13 mouse cellular contexts compared by ENCODE assay signal in the genomic region with DNA sequence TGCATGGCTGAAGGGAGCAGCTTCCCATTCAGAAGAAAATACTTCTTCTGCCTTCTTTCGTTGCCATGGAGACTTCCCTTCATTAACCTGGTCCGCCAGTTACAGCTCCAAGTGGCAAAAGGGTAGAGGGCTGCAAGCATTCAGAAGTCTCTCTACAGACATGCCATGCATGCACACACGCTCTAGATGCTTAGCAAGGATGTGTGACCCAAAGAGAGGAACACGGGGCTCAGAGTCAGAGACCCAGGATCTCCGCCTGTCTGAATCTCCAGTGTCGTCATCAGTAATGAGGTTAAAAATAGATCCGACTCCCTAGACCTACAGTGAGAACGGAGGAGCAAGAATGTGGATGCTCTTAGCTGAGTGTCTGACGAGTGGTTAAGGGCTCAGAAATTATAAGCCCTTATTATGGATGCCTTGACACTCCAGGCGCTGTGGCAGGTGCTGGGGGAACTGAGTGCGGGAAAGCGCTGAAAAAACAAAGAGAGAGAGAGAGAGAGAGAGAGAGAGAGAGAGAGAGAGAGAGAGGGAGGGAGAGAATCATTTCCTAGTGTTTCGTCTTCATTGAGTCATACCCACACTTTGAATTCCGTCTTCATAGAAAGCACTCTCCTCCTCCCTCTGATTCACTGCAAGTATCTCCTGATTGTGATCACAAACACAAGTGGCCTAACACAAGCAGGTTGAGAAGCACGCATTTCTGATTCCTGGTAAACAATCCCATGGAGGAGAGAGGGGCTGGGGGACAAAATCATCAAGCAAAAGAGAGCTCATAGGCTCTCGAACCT. TPM values are rescaled to one million over a fixed set of nuclear protein-coding genes. Genes with fewer than 3 reads are reported as not detected.
DNase-seq lines count a peak whose midpoint lies in the region; ATAC-seq and TF ChIP-seq lines count a peak whose summit lies in the region.
"Had no signal": no experiment of that assay in that cellular context is flagged by ENCODE, and none has a peak within 500 bp of the region (broad histone marks: within the 10 kb centered on the region; RNA-seq: fewer than 3 reads in every experiment).

No protein-coding gene starts in this region.

- H3K27ac ChIP-seq in forebrain, embryonic 11.5 days (ENCODE audit: low read depth, low read length) = 0 out of 2 replicates have a peak overlapping the region, but pooled peaks have one; percentile 12
- H3K27ac ChIP-seq in midbrain, embryonic 10.5 days (replicated peaks) = peak overlapping the region; percentile 67
- H3K27ac ChIP-seq in lung, postnatal 0 days (ENCODE audit: low read length) = no peak overlapping the region
- no peak overlapping the region for H3K27ac ChIP-seq in liver, embryonic 12.5 days
- H3K27ac ChIP-seq in liver, embryonic 11.5 days (ENCODE audit: low read depth, low read length) = no peak overlapping the region

- 37% methylated on average over 16 of the region's 16 CpGs for WGBS in forebrain, embryonic 11.5 days
- WGBS in midbrain, embryonic 10.5 days = 40% methylated on average over 16 of the region's 16 CpGs
- WGBS in lung, postnatal 0 days = 29% methylated on average over 16 of the region's 16 CpGs
- WGBS in liver, embryonic 12.5 days (ENCODE audit: insufficient replicate concordance) = 53% methylated on average over 16 of the region's 16 CpGs
- WGBS in liver, embryonic 11.5 days = 52% methylated on average over 16 of the region's 16 CpGs

- peak; percentile 55 for DNase-seq in retina, postnatal 1 day
- DNase-seq in retina, embryonic 14.5 days (ENCODE audit: low spot score) = no peak
- DNase-seq in forebrain, embryonic 11.5 days (ENCODE audit: low spot score) = no peak
- DNase-seq in midbrain, embryonic 10.5 days (ENCODE audit: low spot score) = no peak
- DNase-seq in lung, postnatal 0 days (ENCODE audit: low spot score) = no peak
- DNase-seq in liver, embryonic 11.5 days (ENCODE audit: low spot score) = no peak
- DNase-seq: adrenal gland, adult 8-10 months; cerebellum, adult 18-20 months; heart, postnatal 4 days; thymus, postnatal 36 days had no signal

- peak overlapping the region; percentile 26; the same call in 1 of the 2 replicates for H3K4me2 ChIP-seq in forebrain, embryonic 11.5 days (ENCODE audit: low read depth, low read length, severe bottlenecking)
- H3K4me2 ChIP-seq in lung, postnatal 0 days (replicated peaks; ENCODE audit: low read depth, low read length) = no peak overlapping the region
- H3K4me2 ChIP-seq in liver, embryonic 12.5 days = no peak overlapping the region
- H3K4me2 ChIP-seq in liver, embryonic 11.5 days = no peak overlapping the region

- no peaks in the 10 kb centered on the region for H3K9me3 ChIP-seq in forebrain, embryonic 11.5 days (ENCODE audit: control insufficient read depth, low read length)
- H3K9me3 ChIP-seq in midbrain, embryonic 10.5 days (replicated peaks) = no peaks in the 10 kb centered on the region
- H3K9me3 ChIP-seq in lung, postnatal 0 days (ENCODE audit: low read length) = no peaks in the 10 kb centered on the region
- H3K9me3 ChIP-seq in liver, embryonic 12.5 days (replicated peaks) = no peaks in the 10 kb centered on the region
- H3K9me3 ChIP-seq in liver, embryonic 11.5 days (ENCODE audit: control insufficient read depth, low read length) = no peaks in the 10 kb centered on the region

- no peak for TF ChIP-seq EP300 in lung, postnatal 0 days (IDR thresholded peaks at IDR 0.05)

- ATAC-seq in forebrain, embryonic 11.5 days (replicated peaks; ENCODE audit: low FRiP score) = no peak
- no peak for ATAC-seq in lung, postnatal 0 days
- ATAC-seq in liver, embryonic 12.5 days = no peak
- ATAC-seq in liver, embryonic 11.5 days (replicated peaks; ENCODE audit: low FRiP score) = no peak

- TF ChIP-seq CTCF in lung, postnatal 0 days (IDR thresholded peaks at IDR 0.05) = no peak

- peaks cover 27% of the 10 kb centered on the region for H3K4me1 ChIP-seq in forebrain, embryonic 11.5 days (replicated peaks; ENCODE audit: control insufficient read depth, insufficient read depth, low read length)
- peaks cover 71% of the 10 kb centered on the region for H3K4me1 ChIP-seq in midbrain, embryonic 10.5 days
- H3K4me1 ChIP-seq in lung, postnatal 0 days (ENCODE audit: insufficient read depth, low read depth, low read length) = no peaks in the 10 kb centered on the region; the same call in 1 of the 2 replicates
- H3K4me1 ChIP-seq in liver, embryonic 12.5 days = peaks cover 36% of the 10 kb centered on the region
- peaks cover 22% of the 10 kb centered on the region for H3K4me1 ChIP-seq in liver, embryonic 11.5 days (replicated peaks; ENCODE audit: control insufficient read depth, insufficient read depth, low read length)

- peak overlapping the region; percentile 32 for H3K9ac ChIP-seq in forebrain, embryonic 11.5 days (ENCODE audit: low read length)
- no peak overlapping the region for H3K9ac ChIP-seq in lung, postnatal 0 days (replicated peaks; ENCODE audit: low read depth)
- H3K9ac ChIP-seq in liver, embryonic 12.5 days = no peak overlapping the region
- no peak overlapping the region for H3K9ac ChIP-seq in liver, embryonic 11.5 days (ENCODE audit: low read depth, low read length)

- H3K4me3 ChIP-seq in forebrain, embryonic 11.5 days (ENCODE audit: low read depth, low read length) = no peak overlapping the region
- peak overlapping the region; percentile 24; the same call in 1 of the 2 replicates for H3K4me3 ChIP-seq in midbrain, embryonic 10.5 days
- H3K4me3 ChIP-seq in lung, postnatal 0 days (ENCODE audit: low read depth, low read length) = no peak overlapping the region
- no peak overlapping the region for H3K4me3 ChIP-seq in liver, embryonic 12.5 days
- H3K4me3 ChIP-seq in liver, embryonic 11.5 days (ENCODE audit: low read depth, low read length) = no peak overlapping the region

- H3K27me3 ChIP-seq in forebrain, embryonic 11.5 days (ENCODE audit: control insufficient read depth, insufficient read depth, low read length) = no peaks in the 10 kb centered on the region
- peaks cover 14% of the 10 kb centered on the region; the same call in 1 of the 2 replicates for H3K27me3 ChIP-seq in midbrain, embryonic 10.5 days (ENCODE audit: low read depth, poor library complexity, severe bottlenecking)
- H3K27me3 ChIP-seq in lung, postnatal 0 days (replicated peaks; ENCODE audit: insufficient read depth, low read length) = no peaks in the 10 kb centered on the region
- H3K27me3 ChIP-seq in liver, embryonic 12.5 days (replicated peaks) = peaks cover 34% of the 10 kb centered on the region
- H3K27me3 ChIP-seq in liver, embryonic 11.5 days (replicated peaks; ENCODE audit: control insufficient read depth, insufficient read depth, low read length) = peaks cover 3% of the 10 kb centered on the region

- no peaks in the 10 kb centered on the region for H3K36me3 ChIP-seq in forebrain, embryonic 11.5 days (ENCODE audit: control insufficient read depth, insufficient read depth, low read length)
- peaks cover 12% of the 10 kb centered on the region for H3K36me3 ChIP-seq in midbrain, embryonic 10.5 days
- no peaks in the 10 kb centered on the region for H3K36me3 ChIP-seq in lung, postnatal 0 days (ENCODE audit: insufficient read depth, low read length)
- H3K36me3 ChIP-seq in liver, embryonic 12.5 days = no peaks in the 10 kb centered on the region
- H3K36me3 ChIP-seq in liver, embryonic 11.5 days (ENCODE audit: control insufficient read depth, insufficient read depth, low read length) = no peaks in the 10 kb centered on the region
- H3K36me3 ChIP-seq: G1E had no signal

RNA-seq across cellular contexts. Expression of a gene that starts 2.0 kb away (rescaled TPM):
- 228 and 241 TPM in 2 replicates for polyA plus RNA-seq in forebrain, embryonic 11.5 days (2014; fragmentation: Nextera tagmentation; extraction: Ambion mirVana)
- 251 and 280 TPM in 2 replicates for polyA plus RNA-seq in midbrain, embryonic 10.5 days (2016; fragmentation: Nextera tagmentation; extraction: Ambion mirVana)
- polyA plus RNA-seq in lung, postnatal 0 days (2015; fragmentation: Nextera tagmentation; extraction: Ambion mirVana) = 6.1 and 7.3 TPM in 2 replicates
- polyA plus RNA-seq in liver, embryonic 12.5 days (2016; fragmentation: Nextera tagmentation; extraction: Ambion mirVana) = 43.2 and 44.2 TPM in 2 replicates
- 74.9 and 78.5 TPM in 2 replicates for polyA plus RNA-seq in liver, embryonic 11.5 days (2014; fragmentation: Nextera tagmentation; extraction: Ambion mirVana)
- polyA plus RNA-seq: G1E had no signal

RNA-seq across cellular contexts. Expression of a gene that starts 2.5 kb away (rescaled TPM):
- polyA plus RNA-seq in forebrain, embryonic 11.5 days (2014; fragmentation: Nextera tagmentation; extraction: Ambion mirVana) = 0.20 and 0.41 TPM in 2 replicates
- polyA plus RNA-seq in midbrain, embryonic 10.5 days (2016; fragmentation: Nextera tagmentation; extraction: Ambion mirVana) = 0.67 and 0.97 TPM in 2 replicates
- polyA plus RNA-seq in lung, postnatal 0 days (2015; fragmentation: Nextera tagmentation; extraction: Ambion mirVana) = 0.27 and 0.30 TPM in 2 replicates
- polyA plus RNA-seq in liver, embryonic 12.5 days (2016; fragmentation: Nextera tagmentation; extraction: Ambion mirVana) = 0.13 and 0.19 TPM in 2 replicates
- 0.16 and 0.25 TPM in 2 replicates for polyA plus RNA-seq in liver, embryonic 11.5 days (2014; fragmentation: Nextera tagmentation; extraction: Ambion mirVana)
- polyA plus RNA-seq: G1E; large intestine, adult 2 months had no signal

Comparison
In these comparisons a context has a peak if more than half of its experiments do, and no peak if none do; other contexts are left out.
1. H3K27ac ChIP-seq: peak in forebrain, embryonic 11.5 days (single experiment) and midbrain, embryonic 10.5 days (single experiment); none in lung, postnatal 0 days (single experiment), liver, embryonic 12.5 days (single experiment) and liver, embryonic 11.5 days (single experiment).